Mouse (Mus musculus): Measurements from ENCODE around the gene Nmt2.

Gene Nmt2

DNA sequence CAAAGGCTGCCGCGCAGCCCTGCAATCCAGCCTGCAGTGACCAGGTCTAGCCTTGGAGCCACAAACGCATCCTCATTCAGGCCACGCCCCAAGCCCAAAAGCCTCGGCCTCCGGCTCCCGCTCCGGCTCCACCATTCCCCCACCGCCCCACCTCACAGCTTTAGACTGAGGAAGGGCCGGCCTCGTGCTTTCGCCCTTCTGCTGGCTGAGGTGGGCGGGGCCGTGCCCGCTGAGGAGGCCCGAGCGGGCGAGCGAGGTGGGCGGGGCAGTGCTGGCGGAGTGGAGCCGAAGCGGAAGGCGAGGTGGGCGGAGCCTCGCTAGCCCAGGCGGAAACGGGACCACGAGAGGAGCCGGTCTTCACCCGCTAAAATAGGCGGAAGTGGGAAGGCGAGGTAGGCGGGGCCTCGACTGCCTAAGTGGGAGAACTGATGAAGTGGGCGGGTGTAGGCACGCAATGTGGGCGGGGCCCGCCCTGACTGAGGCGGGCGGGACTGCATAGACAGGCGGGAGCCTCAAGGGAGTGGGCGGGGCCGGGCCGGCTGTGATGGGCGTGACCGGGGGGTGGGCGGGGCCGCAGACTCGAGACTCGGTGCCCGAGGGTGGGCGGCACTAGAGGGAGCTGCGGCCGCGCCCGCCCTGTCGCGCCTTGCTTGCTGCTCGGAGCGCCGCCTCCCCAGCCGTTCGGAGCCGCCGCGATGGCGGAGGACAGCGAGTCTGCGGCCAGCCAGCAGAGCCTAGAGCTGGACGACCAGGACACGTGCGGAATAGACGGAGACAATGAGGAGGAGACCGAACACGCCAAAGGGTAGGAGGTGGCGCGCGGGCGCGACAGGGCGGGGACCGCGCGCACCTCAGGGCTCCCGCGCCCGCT is at the start of gene Nmt2:
Gene Nmt2 (plus strand): TSS at position 611 of the 871 bp plus-strand sequence.
- peak; percentile 100 for DNase-seq (ENCODE audit: low spot score)

DNA sequence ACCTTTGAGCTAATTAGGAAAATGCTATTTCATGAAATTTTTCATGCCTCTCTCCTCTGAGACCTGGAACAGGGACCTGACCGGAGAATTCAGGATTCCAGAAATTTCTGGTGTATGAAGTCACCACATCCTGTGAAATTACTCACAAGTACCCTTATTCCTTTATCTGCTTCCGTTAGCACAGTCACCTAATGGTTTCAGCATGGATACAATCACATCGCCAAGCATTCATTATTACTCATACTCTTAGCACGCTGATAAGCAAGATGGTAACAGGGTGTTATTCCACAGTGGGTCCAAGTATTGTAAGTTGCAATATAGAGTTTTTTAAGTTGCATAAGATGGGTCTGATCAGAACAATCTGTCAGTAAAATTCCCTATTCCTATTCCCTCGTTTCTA is 44.8 kb upstream of the Nmt2 start:
- DNase-seq (ENCODE audit: low spot score) = no peak

DNA sequence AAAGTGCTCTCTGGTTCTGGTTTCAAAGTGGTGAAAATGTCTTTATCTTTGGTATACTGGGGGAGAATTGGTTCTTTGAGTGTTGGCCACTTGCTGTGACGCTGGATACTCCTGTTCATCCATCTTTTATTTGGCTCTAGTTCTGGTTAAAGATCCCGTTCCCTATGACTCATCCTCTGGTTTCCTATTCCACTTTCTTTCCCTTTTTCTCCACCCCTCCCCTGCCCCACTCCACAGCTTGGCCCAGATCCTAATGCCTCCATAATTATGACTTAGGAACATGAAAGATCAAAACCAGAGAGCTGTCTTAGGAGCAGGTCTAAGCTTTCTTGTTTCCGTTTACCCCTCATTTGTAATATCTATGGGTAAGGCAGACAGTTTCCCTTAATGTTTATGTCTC is 39.8 kb upstream of the Nmt2 start:
- DNase-seq (ENCODE audit: low spot score) = no peak

DNA sequence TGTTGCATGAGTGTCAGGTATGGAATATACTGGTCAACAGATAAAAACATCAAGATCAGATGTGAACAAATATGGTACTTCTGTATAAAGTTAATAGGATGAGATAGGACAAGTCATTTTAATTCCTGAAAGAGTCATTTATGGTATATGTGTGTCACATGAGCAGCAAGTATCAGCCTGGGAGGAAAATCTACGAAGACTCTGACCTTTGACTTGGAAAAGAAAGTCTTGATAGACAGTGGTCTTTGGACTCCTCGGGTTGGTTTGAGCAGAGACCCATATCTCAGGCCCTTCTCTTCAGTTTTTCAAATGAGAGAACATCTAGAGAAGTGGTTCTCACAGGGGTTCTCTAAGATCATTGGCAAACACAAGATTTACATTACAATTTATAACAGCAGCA is 32.7 kb upstream of the Nmt2 start:
- DNase-seq (ENCODE audit: low spot score) = no peak

DNA sequence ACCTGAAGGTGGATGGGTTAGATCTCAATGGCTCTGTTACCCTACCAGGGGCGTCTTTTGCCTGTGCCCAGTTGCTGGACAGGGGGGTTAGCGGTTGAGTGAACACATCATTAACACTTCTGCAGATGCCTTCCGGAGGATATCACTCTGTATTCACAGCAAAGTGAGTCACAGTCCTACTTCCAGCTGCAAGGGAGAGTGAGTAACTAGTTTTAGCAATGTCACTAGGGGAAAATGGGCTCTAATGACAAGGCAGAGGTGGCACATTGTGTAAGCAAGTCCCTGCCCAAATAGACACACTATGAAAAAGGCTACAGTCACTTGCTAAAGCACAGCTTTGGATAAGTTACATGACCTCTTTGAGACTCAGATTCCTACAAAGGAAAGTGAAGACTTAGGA is 17.5 kb upstream of the Nmt2 start:
- no peak for DNase-seq (ENCODE audit: low spot score)

DNA sequence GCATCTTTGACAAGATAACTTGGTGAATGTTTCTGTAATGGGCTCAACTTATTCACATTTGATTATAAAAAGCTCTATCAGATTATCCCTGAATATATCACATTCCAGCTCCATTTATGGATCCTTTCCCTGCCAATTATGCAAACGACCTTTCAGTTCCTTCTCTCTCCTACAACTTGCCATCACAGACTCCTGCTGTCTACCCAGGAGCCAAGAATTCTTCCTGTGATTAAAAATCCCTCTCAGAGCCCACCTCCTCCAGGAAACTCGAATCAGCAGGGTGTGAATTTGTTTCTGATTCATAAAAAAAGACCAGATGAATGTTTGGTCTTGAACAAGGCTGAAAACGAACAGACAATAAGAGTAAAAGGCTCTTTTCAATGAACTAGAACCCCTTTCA is 16.1 kb upstream of the Nmt2 start:
- no peak for DNase-seq (ENCODE audit: low spot score)

DNA sequence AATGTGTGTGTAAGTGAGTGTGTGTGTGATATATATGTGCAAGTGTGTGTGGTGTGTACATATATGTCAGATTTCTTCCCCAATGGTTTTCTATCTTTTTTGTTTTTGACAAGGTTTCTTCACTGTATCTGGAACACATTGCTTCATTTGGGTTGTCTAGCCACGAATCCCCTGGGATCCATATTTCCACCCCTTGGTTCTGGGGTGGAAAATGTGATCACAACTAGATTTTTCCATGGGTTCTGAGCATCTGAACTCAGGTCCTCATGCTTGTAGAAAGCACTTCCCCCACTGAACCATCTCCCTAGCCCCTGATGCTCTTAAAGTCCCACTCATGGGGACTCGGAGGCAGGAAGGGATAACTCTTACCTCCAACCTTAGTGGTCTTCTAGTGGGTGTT is 10.7 kb upstream of the Nmt2 start:
- no peak for DNase-seq (ENCODE audit: low spot score)

DNA sequence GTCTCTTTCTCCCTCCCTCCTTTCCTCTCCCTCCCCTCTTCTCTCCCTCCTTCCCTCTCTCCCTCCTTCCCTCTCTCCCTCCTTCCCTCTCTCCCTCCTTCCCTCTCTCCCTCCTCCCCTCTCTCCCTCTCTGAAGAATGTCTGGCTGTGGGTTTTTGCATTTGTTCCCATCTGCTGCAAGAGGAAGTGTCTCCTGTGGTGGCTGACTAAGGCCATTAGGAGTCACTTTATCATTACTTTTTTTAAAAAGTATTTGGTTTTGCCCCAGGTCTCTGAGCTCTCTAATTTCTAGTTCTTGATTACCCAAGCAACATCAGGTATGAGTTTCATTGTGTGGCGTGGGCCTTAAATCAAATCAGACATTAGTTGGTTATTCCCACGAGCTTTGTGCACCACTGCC is 7.9 kb upstream of the Nmt2 start:
- DNase-seq (ENCODE audit: low spot score) = no peak

DNA sequence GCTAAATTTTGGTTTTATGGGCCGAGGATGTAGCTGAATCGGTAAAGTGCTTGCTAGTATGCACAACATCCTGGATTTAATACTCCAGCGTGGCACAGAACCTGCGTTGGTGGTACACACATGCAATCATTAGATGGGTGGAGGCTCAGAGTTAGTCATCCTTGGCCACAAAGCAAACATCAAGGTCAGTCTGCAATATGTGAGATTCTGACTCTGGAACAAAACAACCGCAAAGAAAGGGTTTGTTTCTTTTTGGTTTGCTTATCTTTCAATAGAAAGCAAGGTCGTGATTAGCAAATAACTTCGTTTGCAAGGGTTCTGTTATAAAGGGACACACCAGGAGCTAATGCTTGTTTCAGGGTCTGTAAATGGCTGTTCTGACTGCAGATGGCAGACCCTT is 6.5 kb upstream of the Nmt2 start:
- DNase-seq (ENCODE audit: low spot score) = peak; percentile 42

DNA sequence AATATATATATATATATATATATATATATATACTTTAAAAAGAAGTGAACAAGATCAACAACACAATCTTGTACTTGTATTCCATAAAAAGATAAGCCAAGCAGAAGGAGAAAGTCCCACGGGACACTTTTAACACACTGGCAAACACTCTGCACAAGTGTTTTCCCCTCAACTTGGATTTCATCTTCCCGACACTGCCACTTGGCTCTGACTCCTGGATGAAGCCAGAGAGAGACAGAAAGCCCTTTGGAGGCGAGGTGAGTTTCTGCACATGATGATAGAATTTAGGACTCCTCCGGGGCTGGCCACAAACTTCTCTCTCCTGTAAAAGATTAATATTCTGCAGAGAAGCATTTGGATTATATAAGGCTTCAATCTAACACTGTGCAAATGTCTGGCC is 2.7 kb upstream of the Nmt2 start:
- no peak for DNase-seq (ENCODE audit: low spot score)

DNA sequence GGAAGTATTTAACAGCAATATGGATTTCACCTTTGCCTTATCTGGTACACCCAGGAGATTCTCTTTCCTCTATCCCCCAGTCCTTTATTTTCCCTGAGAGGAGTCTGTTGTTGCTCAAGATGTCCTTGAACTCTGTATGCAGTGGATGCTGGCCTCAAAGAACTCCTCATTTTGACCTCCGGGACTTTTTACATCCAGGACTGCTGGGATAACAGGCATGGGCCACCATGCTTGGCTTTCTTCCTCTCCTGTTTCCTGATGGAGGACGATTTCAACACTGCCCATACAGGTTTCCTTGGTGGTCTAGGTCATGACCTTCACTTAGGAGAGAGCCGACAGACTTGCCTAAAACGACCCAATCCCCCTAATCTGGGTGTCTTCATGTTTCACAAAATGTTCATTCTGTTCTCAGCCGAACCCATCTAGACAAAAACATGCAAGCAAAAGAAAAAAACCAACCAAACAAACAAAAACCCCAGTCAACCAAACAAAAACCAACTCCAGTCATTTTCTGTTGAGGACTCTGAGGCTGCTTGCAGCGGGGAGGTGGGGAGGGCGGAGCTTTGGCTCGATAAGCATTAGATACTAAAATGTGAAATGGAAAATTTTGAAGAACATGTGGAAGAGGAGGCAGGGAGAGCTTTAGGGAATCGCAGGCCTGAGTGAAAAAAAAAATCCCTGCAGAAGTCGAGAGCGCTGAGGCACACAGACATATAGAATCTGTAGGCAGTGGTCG is 978 bp upstream of the Nmt2 start:
- DNase-seq (ENCODE audit: low spot score) = no peak

DNA sequence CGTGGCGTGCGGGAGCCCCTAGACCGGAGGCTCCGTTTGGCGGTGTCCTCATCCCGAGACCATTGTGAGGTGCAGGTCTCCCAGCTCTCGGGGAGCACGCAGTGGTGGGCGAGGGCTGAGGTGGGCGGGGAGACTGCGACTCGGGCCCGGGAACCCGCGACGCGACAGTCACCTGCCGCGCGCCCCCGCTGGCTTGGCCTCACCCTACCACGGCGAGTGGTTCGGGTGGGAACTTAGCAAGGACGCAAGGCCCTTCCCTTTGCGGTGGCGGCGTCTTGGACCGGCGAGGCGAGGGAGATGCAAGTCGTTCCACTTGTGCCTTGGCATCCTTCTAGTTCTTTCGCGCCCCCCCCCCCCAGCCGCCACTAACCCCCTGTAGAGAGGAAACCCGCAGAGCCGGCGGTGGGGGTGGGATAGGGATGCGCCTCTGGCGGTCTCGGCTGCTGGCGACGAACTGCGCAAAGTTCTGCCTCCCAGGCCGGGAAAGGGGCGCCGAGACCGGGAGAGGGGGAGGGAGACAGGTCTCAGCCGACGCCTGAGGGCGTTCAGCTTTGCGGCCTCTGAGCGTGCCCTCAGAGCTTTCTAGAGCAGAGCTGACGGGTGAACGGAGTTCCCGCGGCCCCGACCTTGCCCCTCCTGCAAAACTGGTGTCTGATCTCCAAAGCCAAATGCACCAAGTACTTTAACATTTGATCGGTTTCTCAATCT is 615 bp downstream of the Nmt2 start:
- peak; percentile 31 for DNase-seq (ENCODE audit: low spot score)

DNA sequence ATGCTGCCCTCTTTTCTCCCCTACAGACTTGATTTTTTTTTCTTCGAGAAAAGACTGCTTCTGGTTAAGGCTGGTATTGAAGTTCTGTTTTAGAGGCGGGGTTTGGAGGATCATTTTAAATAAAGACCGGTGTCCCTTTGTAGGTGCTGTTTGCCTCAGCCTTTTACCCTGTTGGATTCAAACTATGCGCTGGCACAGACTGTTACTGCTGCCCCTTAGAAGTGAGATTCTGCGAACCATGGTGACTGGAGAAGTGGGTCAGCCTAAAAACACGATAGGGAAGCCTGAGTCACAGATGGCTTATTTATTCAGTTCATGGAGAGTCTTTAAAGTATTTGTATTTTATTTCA is 1.1 kb downstream of the Nmt2 start:
- no peak for DNase-seq (ENCODE audit: low spot score)

DNA sequence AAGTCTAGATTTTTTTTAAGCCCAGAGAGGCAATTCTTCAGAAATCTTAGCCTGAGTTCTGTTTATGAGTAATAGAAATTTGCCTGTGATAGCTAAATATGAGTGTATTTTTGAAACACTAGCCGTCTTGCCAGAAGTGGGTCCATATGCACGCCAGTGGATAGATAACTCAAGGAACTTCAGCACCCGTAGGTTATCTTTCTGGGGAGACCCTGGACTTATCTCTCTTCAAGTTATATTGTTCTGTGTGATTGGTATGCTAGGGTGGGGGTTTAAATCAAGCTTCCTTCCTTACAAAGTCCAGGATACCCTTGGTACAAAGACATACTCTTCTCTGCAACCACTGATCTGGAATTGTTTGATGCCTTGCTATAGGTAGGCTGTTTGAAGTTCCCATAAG is 1.7 kb downstream of the Nmt2 start:
- no peak for DNase-seq (ENCODE audit: low spot score)

DNA sequence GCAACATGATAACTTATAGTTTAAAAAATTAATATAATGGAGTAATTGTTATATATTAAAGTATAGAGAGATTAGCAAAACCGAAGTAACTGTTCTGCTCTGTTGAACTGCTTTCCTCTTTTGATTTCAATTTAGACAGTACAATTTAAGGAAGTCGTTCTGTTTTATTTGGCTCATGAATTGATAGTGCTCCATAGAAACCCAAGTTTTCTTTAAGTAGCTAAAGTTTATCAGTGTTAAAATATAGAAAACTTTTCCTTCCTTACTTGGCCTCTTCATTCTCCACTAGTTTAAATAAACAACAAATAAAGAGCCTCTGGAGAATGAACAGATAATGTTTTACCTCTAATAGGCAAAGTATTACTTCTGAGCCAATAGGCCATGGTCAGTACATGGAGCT is 2.2 kb downstream of the Nmt2 start:
- DNase-seq (ENCODE audit: low spot score) = no peak

DNA sequence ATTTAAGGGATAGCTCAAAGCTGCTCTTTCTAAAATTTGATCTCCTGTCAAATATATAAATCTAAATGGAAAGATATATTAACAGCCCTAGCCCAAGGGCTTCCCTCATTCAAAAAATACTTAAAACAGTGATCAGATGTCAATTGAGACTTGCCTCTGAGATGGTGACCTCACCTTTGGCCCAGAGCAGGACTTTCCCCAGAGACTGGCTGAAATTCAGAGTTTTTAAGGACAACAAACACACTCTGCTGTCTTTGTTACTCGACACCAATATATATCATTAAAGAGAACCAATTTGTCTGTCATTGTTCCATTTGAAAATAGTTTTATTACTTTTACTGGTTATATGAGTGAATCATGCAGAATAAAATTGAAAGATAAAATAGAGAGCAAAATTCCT is 5.6 kb downstream of the Nmt2 start:
- no peak for DNase-seq (ENCODE audit: low spot score)

DNA sequence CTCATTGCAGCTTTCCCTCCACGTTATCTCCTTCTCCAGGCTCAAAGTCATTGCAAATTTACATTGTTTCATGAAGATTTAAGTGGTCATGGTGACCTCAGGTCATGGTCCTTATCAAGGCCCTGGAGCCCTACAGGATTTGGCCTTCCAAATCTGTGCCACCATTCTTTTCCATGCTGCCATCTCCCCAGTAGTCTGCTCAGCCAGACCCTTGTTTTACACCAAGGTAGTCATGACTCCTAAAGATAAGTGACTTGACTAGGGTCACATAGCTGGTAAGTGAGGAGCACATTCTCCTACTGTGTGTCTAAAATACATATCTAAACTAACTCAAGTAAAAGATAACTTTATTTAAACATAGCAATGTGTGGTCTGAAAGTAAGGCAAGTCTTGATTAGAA is 8.2 kb downstream of the Nmt2 start:
- DNase-seq (ENCODE audit: low spot score) = no peak

DNA sequence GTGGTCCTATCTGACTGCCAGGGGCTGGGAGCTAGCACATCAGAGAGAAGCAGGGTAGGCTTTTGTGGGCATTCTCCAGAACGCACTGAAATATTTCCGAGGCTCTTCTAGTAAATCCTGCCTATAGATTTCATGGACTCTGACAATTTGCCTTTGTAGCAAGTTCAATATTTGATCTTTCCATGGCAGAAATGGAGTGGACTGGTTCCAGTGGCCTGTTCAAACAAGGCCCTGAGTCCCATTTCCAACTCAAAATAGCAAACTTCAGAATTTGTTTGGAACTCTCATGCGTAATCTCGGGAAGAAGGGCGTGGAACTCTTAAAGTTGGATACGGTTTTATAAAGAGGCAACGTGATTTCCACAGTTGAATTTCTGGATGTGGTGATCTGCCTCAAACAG is 11.8 kb downstream of the Nmt2 start:
- DNase-seq (ENCODE audit: low spot score) = no peak

DNA sequence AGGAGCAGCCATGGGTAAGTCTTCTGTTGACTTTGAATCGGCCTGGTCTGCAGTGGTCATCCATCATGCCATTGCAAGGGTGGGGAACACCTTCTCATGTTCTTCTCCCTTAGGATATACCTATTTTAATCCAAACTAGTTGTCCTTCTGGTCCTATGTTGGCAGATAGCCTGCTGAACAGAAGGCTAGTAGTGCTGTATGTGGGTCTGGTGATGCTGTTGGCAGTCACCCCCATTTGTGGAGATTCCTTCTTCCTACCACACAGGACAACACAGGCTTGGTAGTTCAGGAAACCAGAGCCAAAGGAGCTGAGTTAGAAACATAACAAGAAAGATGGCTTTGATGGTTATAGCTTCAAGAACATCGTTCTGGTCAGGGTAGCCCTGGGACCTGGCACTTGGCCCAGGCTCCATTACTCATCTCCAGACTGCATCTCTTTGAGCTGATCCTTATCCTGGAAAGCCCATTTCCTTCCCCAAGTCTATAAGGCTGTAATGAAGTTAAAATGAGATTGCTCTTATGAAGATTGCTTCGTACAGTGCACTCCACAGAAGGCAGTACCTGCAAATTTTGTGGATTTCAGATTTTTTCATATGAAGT is 21.5 kb downstream of the Nmt2 start:
- no peak for DNase-seq (ENCODE audit: low spot score)

DNA sequence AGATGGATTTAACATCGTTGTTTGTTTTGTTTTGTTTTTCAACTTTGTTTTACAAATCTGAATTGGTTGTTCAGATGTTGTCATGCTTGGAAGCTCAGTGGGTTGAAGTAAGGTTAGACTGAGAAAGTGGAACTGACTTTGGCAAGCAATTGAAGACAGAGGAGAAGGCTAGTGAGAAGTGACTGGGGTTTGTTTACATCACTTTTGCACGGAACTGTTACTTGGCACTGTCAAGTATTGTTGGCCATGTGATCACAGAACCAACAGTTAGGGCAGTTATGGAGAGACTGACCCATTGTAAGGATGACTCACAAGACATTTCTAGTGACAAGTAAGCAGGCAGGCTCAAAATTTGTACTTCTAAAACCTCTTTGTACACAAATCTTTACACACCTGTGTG is 39.1 kb downstream of the Nmt2 start:
- DNase-seq (ENCODE audit: low spot score) = no peak

DNA sequence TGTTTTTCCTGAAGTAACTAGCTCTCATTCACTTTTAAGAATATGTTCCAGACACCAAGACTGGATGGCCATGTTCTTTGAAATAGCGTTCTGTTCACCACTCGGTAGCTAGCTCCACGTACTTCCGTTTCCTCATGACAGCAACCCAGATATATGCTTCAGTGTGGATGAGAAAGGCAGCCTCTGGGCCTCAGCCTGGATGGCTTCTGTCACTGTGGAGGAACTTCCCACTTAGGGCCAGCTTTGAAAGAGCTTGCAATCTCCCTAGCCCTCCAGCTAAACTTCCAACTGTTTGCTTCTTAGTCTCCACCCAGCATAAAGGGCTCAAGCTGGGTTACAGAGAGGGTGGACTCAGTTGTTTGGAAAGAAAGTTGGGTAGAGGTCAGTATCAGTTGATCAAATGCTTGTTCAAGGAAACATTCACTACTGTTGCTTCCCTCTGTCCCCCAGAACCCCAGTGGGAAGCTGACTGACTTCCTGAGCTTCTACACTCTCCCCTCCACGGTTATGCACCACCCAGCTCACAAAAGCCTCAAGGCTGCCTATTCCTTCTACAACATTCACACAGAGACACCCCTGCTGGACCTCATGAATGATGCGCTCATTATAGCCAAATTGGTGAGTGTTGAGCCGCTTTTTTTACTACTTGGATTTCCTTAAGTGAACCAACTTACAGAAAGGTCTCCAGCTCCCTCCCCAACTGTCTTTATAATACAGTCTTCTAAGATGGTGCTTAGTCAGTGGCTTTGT is 40.5 kb downstream of the Nmt2 start:
- DNase-seq (ENCODE audit: low spot score) = no peak

DNA sequence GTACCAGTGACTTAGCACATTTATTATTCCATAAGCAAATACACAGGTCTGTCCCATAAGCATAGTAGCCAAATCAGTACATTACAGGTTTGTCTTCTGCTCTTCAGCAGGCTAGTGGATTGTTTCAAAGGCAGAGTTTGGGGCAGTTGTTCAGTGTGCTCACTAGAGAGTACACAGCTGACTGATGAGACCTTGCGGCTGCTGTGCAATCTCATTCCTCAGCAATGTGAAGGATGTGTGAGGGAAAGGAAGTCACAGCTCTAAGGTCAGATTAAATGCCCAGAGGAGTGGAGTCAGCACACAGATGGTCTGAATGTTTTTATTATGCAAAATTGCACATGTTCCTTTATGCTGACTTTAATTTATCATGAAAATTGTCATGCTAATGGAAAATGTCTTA is 42.5 kb downstream of the Nmt2 start:
- no peak for DNase-seq (ENCODE audit: low spot score)

Measured in ovary, adult 18-20 months (tissue).